Mouse (Mus musculus): ENCODE measurements at regions not wholly inside any gene's neighbourhood (a gene's known extent, or its start where the extent isn't known, plus 50 kb on each side); places are given as distances from the start of the nearest gene placed in this dataset.

DNA sequence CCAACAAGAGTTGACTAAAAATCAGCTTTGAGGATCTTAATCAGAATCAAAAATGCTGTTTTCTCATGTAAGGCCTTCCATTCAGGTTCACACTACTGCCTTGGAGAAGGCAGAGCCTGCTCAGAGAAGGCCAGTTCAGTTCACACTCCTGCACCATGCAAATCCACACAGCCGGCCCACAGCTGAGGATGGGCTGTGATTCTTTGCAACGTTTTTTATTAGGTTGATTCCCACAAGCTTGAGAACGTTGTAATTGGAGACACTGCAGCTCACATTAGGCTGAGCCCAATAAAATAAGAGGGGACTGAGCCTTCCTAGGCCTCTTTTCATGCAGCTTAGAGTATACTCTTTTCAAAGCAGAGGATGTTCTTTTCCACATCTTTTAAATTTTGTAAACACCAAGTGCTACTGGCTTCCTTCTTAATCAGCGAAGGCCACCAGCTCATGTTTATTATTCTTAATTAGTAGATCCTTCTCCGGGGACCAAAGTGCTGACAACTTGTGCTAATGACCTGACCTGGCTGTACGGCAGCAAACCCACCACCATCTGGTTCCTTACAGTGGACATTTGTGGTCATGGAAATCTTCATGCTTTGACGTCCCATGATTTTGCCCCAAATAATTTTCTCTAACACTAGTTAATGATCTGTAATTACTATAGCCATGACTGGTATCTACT is 549.8 kb downstream of the Nfib start:
- 52% methylated on average over 7 of the region's 7 CpGs for WGBS
- no peaks in the 10 kb centered on the region for H3K36me3 ChIP-seq (ENCODE audit: control insufficient read depth, insufficient read depth)

DNA sequence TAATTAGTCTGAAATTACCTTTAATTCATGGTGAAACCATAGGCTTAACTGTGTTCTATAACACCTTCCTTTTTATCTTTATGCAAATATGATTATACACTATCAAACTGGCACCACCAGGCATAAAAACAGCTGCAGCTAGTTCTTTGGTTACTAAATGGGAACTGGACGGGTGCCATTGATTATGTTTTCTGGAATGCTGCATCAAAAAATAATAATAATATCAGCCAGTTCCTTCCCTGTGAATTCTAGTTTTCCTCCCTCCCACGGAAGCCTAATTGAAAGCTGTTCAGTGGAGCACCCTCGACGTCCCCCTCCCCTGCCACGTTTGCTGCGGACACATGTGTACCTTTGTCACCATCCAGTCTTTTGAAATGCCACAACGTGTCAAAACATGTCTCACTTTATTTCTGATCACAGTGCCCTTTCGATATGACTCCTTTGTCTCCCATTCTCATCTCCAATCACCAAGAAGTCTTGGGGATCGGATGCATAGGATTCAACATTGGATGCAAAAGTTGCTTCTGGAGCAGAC is 551.5 kb downstream of the Nfib start:
- TF ChIP-seq CTCF (IDR thresholded peaks at IDR 0.05; ENCODE audit: low read depth) = no peak
- Histone ChIP-seq H3K27ac (ENCODE audit: low read depth, low read length) (no peak overlapping the region), H3K9me3 (ENCODE audit: control insufficient read depth) (no peaks in the 10 kb centered on the region), H3K36me3 (ENCODE audit: control insufficient read depth, insufficient read depth) (no peaks in the 10 kb centered on the region), H3K4me1 (replicated peaks; ENCODE audit: control insufficient read depth, insufficient read depth, low read length) (no peaks in the 10 kb centered on the region), H3K4me2 (replicated peaks; ENCODE audit: low read depth) (no peak overlapping the region), H3K4me3 (ENCODE audit: low read depth, low read length) (no peak overlapping the region), H3K9ac (ENCODE audit: low read depth, low read length) (no peak overlapping the region), H3K27me3 (replicated peaks; ENCODE audit: control insufficient read depth, insufficient read depth, low read length) (no peaks in the 10 kb centered on the region)
- ATAC-seq = no peak
- WGBS = 86% methylated on average over 9 of the region's 9 CpGs

More for the DNA sequence above, 549.8 kb downstream of the Nfib start:
- H3K9me3 ChIP-seq (ENCODE audit: control insufficient read depth) = no peaks in the 10 kb centered on the region
- TF ChIP-seq CTCF (IDR thresholded peaks at IDR 0.05; ENCODE audit: low read depth) = no peak
- H3K9ac ChIP-seq (ENCODE audit: low read depth, low read length) = no peak overlapping the region
- H3K4me1 ChIP-seq (replicated peaks; ENCODE audit: control insufficient read depth, insufficient read depth, low read length) = no peaks in the 10 kb centered on the region
- no peak overlapping the region for H3K27ac ChIP-seq (ENCODE audit: low read depth, low read length)
- H3K27me3 ChIP-seq (replicated peaks; ENCODE audit: control insufficient read depth, insufficient read depth, low read length) = no peaks in the 10 kb centered on the region
- no peak overlapping the region for H3K4me2 ChIP-seq (replicated peaks; ENCODE audit: low read depth)
- no peak overlapping the region for H3K4me3 ChIP-seq (ENCODE audit: low read depth, low read length)
- no peak for ATAC-seq

DNA sequence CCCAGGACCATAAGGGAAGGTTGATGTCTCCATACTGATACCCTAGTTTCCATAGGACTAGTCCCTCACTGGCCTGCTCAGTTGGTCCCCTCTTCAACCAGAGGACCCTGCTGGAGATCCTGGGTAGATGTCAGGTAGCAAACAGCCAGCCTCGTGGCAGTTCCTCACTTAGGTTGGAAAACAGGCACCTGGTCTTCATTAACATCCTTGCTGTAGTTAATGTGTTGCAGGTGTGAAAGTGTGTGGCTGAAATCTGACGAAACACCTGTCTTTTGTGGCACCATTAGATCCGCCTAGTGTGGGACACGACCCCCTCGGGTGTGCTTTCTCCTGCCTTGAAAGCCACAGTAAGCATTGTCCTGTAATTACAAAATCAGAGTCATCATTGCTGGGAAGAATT is 551.9 kb downstream of the Nfib start:
- Histone ChIP-seq H3K4me3 (ENCODE audit: low read depth, low read length) (no peak overlapping the region), H3K36me3 (ENCODE audit: control insufficient read depth, insufficient read depth) (no peaks in the 10 kb centered on the region), H3K27ac (ENCODE audit: low read depth, low read length) (no peak overlapping the region), H3K9ac (ENCODE audit: low read depth, low read length) (no peak overlapping the region), H3K27me3 (replicated peaks; ENCODE audit: control insufficient read depth, insufficient read depth, low read length) (no peaks in the 10 kb centered on the region), H3K9me3 (ENCODE audit: control insufficient read depth) (no peaks in the 10 kb centered on the region), H3K4me1 (replicated peaks; ENCODE audit: control insufficient read depth, insufficient read depth, low read length) (no peaks in the 10 kb centered on the region), H3K4me2 (replicated peaks; ENCODE audit: low read depth) (no peak overlapping the region)
- ATAC-seq = no peak
- no peak for TF ChIP-seq CTCF (IDR thresholded peaks at IDR 0.05; ENCODE audit: low read depth)
- 74% methylated on average over 5 of the region's 5 CpGs for WGBS

DNA sequence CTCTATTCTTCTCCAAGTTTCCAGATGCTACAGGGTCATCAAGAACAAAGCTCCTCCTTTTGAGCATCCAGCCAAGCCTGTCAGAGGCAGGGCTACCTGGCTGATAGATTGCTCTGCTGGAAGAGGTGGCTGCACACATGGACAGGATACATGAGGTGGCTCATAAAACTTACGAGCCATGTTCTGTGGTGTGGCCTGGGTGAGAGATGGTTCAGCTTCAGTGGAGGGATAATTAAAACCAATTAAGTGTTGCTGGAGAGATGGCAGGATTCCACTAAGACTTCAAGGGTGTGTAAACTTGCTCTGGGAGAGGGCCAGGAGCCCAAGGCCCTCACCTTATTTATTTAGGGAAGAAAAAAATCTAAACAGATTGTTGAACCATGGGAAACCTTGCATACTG is 555.6 kb downstream of the Nfib start:
- WGBS = 82% methylated on average over 1 of the region's 1 CpGs
- H3K9me3 ChIP-seq (ENCODE audit: control insufficient read depth) = no peaks in the 10 kb centered on the region
- no peak overlapping the region for H3K27ac ChIP-seq (ENCODE audit: low read depth, low read length)
- ATAC-seq = no peak
- no peak overlapping the region for H3K4me2 ChIP-seq (replicated peaks; ENCODE audit: low read depth)
- TF ChIP-seq CTCF (IDR thresholded peaks at IDR 0.05; ENCODE audit: low read depth) = no peak
- H3K27me3 ChIP-seq (replicated peaks; ENCODE audit: control insufficient read depth, insufficient read depth, low read length) = no peaks in the 10 kb centered on the region
- H3K9ac ChIP-seq (ENCODE audit: low read depth, low read length) = no peak overlapping the region
- no peak overlapping the region for H3K4me3 ChIP-seq (ENCODE audit: low read depth, low read length)
- no peaks in the 10 kb centered on the region for H3K36me3 ChIP-seq (ENCODE audit: control insufficient read depth, insufficient read depth)
- H3K4me1 ChIP-seq (replicated peaks; ENCODE audit: control insufficient read depth, insufficient read depth, low read length) = no peaks in the 10 kb centered on the region

DNA sequence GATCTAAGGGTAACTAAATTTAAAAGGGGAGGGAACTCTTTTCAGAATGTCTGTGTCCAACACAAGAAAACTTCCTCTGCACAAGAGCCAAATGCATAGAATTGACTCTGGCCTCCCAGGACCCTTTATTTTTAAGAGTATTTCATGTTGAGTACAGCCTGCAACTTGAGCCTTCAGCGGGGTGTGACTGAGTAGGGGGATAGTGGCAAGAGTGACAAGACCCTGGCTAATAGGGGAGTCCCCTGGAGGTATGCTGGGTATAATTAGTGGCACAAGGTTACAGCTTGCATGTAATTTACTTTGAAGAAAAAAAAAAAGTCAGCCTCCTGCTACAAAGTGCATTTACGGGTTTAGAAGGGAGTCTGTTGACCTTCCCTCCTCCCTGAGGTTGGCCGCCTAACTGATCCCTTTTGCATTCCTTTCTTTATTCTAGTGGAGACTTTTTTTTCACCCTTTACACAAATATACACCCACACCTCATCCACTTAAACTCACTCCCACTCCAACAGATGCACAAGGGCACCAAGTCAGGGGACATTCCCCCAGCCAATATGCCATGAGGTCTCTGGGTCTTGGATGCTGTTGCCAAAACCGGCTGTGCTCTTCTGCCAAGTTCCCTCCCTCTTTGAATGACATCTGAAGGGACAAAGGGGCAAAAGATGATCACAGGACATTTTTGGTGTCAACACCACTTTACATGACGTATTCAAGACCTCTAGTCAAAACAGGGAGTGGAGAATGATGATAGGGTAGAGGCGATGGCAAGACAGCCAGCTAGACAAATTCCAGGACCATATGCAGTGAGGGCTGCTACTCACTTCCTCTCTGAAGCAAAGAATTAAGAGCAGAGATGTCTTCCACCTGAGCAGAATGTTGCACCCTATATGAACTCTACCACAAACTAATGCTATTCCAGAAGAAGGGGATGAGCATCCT is 557.2 kb downstream of the Nfib start:
- ATAC-seq = no peak
- H3K36me3 ChIP-seq (ENCODE audit: control insufficient read depth, insufficient read depth) = no peaks in the 10 kb centered on the region
- TF ChIP-seq CTCF (IDR thresholded peaks at IDR 0.05; ENCODE audit: low read depth) = no peak
- H3K4me2 ChIP-seq (replicated peaks; ENCODE audit: low read depth) = no peak overlapping the region
- 56% methylated on average over 6 of the region's 6 CpGs for WGBS
- H3K4me3 ChIP-seq (ENCODE audit: low read depth, low read length) = no peak overlapping the region
- H3K9ac ChIP-seq (ENCODE audit: low read depth, low read length) = no peak overlapping the region
- no peaks in the 10 kb centered on the region for H3K4me1 ChIP-seq (replicated peaks; ENCODE audit: control insufficient read depth, insufficient read depth, low read length)
- H3K27ac ChIP-seq (ENCODE audit: low read depth, low read length) = no peak overlapping the region
- H3K9me3 ChIP-seq (ENCODE audit: control insufficient read depth) = no peaks in the 10 kb centered on the region
- no peaks in the 10 kb centered on the region for H3K27me3 ChIP-seq (replicated peaks; ENCODE audit: control insufficient read depth, insufficient read depth, low read length)

DNA sequence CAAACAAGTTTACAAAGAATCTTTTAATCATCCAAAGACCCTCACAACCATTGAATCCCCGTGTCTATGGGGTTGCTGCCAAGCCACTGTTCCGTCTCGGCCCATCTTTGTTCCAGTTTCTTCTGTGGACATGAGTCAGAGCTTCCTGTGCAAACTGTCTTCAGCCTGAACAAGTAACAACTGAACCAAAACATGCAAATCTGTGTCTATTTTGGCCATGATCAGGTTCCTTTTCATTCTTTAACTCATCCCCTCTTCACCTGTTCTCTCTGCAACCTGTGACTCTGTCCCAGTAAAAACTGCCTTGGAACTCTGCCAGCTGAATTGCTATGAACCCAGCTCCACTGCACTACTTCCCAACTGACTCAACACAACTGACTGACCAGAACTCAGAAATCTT is 563.2 kb downstream of the Nfib start:
- ATAC-seq = no peak
- Histone ChIP-seq H3K36me3 (ENCODE audit: control insufficient read depth, insufficient read depth) (no peaks in the 10 kb centered on the region), H3K27ac (ENCODE audit: low read depth, low read length) (no peak overlapping the region), H3K27me3 (replicated peaks; ENCODE audit: control insufficient read depth, insufficient read depth, low read length) (no peaks in the 10 kb centered on the region), H3K4me1 (replicated peaks; ENCODE audit: control insufficient read depth, insufficient read depth, low read length) (no peaks in the 10 kb centered on the region), H3K9me3 (ENCODE audit: control insufficient read depth) (no peaks in the 10 kb centered on the region), H3K9ac (ENCODE audit: low read depth, low read length) (no peak overlapping the region), H3K4me2 (replicated peaks; ENCODE audit: low read depth) (no peak overlapping the region), H3K4me3 (ENCODE audit: low read depth, low read length) (no peak overlapping the region)
- WGBS = 78% methylated on average over 3 of the region's 3 CpGs
- no peak for TF ChIP-seq CTCF (IDR thresholded peaks at IDR 0.05; ENCODE audit: low read depth)
